Mouse (Mus musculus): Measurements from ENCODE around the gene St6gal1.

The St6gal1 gene

DNA sequence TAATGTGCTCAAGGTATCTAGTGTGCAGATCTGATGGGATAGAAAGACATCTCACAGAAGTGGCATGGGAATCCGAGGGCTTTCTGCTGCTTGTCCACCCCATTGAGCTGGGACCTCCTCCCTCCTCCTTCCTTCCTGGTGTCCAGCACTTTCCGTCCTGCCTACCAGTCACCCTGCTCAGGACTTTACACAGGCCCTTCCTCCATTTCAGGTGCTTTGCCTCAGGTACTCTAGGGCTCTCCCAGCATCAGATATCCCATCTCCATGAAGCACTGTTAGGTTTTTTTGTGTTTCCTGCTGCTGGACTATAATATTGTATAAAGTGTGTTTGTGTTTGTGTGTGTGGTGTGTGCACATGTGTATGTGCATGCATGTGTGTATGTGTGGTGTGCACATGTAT, 51.1 kb downstream of the St6gal1 start:
- no peak for DNase-seq

DNA sequence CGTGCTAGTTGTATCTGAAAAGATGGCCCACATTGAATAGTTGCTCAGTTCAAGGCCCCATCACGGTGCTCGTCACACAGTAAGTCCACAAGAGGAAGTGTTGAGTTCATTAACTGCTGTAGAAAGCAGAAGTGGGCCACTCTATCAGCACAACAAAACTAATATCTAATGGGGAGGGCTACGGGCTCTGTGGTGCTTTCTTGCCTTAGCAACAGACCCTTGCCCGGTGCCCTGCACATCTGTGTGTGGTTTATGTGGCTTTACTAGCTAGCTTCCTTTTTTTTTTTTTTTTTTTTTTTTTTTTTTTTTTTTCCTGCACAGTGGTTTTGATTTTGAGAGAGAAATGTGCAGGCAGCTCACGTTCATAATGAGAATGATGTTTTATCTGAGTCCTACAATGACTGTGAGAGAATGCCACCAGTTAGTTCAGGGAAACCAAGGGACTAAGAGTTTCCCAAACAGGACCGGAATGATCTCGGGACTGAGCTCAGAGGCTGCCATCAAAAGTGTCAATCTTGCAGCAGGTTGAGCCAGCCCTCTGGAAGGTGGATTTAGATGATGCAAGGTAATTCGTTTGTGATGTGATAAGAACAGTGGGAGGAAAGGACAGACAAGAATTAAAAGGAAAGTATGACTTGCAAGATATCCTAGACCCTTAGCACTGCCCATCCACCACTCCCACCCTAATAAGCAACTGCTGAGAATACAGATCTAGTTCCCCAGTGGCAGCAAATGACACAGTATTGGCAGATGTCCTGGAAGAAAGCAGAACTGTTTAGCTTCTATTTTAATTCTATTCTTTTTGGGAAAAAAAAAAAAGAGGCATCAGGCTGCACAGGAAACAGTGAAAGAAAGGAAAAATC, 55.6 kb downstream of the St6gal1 start:
- no peak for DNase-seq

DNA sequence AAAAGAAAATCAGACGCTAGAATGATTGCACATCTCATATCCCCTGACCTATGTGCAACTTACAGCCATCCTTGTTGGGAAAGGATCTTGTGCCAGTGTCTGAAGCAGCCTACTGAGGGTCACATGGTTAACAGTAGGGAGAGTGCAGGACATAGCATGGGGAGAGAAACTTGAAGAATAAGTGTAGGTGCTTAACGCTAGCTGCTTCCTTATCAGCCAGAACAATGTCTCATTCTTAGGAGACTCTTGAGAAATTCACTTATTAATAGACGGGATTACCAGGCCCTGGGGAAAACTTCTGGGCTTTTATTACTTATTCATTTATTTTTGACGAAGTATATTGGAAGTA, 56.2 kb downstream of the St6gal1 start:
- no peak for DNase-seq

DNA sequence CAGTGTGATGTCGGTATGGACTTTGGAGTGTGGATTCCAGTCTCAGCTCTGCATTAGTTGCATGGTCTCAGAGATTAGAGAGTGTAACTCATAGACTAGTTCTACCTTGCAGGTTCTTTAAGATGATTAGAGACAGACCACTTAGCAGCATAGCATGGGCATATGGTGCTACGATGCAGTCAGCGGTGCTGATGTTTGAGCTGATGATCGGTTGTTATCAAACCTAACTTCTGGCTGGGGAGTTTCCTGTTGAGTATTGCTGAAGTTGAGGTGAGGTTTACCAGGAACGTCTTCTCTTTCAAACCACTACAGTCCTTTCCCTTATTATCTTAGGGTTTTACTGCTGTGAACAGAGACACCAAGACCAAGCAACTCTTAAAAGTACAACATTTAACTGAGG, 57.7 kb downstream of the St6gal1 start:
- no peak for DNase-seq

DNA sequence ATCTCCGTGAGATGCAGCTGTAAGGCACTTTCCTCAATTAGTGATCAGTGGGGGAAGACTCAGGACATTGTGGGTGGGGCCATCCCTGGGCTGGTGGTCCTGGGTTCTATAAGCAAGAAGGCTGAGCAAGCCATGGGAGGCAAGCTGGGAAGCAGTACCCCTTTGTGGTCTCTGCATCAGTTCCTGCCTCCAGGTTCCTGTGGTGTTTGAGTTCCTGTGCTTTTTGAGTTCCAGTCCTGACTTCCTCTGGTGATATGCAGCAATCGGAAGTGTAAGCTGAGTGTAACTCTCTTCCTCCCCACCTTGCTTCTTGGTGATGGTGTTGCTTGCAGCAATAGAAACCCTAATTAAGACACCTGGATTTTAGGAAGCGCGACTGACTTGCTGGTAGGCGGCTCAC, 58.4 kb downstream of the St6gal1 start:
- DNase-seq: no peak

DNA sequence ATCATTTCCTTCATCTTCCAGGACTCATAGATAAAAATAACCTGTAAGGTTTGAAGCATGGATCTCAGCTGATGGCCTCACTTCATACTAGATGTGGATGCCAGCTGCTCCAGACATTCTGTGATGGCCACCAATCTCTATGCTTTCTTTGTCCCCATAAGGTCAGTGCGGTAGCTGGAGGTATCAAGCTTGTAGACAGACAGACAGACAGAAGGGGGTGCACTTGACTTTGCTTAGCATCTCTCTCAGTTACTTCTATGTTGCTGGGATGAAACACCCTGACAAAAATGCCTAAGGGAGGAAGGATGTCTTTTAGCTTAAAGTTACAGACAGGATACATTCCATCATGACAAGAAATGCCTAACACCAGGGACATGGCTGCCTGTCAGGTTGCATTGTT, 59.1 kb downstream of the St6gal1 start:
- no peak for DNase-seq

DNA sequence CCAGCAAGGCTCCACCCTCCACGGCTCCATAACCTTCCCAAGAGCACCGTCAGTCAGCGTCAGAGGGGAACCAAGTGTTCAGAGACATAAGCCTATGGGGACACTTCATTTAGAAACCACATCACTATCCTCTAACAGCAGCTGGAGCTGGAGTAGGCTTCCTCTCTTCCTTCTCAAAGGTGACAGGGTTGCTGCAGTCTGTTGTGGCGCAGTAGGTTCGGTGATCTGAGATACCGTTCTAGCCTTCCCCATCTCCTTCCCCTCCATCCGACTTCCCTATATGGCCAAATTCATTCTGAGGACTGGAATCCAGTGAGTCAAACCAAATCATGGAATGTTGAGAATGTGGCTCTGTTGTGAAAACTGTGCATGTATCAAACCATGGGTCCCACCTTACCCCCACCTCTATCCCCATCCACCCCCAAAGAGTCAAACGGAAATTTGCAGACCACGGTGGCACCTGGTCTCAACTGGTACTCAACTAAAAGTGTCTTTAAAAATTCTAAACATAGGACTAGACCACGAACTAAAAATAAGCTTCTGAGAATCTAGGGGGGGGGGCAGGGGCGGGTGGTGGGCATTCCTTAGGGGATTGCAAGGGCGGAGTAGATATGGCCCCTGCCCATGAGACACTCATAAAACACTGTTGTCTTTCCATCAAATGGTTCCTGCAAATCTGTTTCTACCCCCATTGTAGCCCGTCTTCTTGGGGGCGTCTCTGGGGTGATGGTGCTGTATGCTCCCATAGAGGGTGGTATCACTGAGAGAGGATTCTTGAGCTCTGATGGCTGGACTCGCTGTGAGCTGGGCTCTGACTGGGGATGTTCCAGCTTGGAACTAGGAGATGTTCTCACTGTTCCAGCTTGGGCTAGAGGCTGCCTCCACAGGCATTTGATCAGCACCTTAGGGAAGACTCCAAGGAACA, 60.2 kb downstream of the St6gal1 start:
- no peak for DNase-seq

DNA sequence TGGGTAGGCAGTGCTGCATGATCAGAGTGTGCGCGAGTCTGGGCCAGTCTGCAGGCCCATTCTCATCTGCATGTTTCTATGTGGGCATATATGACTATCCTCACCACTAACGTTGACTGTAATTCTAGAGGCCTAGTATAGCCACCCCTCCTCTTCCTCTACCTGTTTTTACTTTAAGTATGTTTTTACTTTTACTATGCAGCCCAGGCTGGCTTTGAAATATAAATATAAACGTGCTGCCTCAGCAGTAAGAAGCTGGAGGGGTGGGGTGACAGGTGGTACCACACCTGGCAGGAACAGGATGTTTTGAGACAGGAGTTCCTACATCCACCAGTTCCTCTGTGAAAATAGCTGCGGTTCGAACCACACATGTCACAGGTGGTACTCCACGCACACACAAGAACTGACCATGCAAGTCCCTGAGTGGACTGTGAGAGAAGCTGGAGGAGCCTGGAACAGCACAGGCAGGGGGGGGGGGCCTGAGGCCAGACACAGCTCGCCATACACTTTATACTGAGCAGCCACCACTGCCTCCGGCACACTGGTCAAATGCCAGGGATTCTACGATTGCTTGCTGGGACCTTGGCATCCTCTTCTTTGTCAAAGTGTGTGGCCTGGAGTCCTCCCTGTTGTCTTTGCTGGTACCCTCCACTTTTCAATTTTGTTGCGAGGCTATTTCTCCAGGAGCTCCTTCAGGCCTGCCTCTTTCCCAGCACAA, 62.0 kb downstream of the St6gal1 start:
- no peak for DNase-seq

DNA sequence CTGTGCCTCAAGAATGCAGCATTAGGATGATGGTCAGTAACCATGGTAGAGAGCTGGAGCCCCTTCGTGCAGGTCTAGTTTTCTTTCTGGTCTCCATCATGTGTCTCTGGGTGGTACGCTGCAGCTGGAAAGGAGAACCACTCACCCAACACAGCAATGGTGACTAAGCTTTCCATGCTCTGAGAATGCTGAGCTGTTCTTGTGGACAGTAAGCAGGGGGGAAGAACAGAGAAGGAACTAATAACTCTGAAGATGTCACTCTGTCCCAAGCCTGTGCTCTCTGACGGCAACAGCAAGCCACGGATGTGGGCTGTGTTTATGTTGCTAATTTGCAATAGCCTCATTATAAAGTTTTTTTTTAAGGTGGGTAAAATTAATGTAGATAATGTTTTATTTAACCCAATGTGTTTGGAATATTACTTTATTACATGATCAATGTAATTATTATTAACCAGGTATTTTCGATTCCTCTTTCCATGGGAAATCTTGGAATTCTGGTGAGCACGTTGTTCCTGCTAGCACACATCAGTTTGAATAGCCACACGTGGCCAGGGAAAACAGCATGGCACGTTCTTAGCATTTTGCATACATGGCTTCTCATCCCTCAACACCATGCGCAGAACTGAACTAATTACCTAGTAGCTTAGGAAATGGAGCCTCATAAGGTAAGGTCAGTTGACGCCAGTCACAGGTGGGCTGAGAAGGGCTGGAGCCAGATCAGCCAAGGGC, 62.9 kb downstream of the St6gal1 start:
- DNase-seq: no peak

DNA sequence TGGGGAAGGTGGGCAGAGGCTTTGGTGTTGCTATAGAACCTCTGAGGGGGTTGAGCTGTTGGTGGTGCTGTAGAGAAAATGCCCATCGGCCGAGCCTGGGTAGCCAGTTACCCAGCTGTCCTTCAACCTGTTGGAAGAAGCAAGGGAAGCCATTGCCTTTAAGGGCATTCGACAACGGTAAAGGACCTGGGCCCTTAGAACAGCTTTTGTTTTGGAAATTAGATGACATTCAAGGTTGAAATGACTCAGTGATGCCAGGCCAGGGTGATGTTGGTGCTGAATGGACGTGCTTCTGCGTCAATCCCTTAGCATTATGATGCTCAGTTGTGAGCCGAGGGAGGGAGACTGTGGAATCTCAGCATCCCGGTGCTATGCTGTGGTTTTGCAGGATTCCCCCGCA, 63.6 kb downstream of the St6gal1 start:
- no peak for DNase-seq

DNA sequence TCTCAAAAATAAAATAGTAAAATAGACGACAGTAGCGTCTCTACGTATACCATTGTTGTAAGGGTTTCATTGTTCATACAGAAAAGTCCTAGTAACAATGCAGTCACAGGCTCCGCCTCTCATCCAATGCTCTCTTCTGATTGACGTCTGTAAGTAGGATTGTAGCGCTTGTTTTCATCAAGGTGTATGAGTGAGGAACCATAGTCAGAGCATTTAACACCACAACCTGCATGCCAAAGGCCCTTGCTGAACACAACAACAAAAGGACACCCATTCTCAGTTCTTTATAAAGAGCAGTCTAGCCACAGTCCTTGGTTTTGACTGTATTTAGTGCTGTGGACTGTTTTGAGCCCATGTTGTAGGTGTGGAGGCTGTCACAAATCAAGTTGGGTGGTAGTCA, 64.9 kb downstream of the St6gal1 start:
- no peak for DNase-seq

DNA sequence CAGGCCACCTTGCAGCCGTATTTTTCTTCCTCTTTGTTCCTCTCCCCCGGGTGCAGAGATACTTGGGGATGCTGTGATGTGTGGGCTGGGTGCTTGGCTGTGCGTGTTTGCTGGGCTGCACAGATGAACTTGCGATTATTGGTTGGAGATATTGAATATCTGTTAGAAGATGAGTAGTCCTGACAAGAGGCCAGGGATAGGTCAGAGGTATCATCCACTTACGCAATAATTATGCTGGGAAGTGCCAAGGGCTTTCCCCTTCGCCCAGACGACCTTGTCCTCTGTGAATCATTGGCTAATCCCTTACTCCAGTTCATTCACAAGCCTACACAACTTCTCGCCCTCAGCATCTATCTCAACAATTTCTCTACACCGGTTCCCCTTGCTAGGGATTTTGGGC, 65.6 kb downstream of the St6gal1 start:
- DNase-seq: no peak

DNA sequence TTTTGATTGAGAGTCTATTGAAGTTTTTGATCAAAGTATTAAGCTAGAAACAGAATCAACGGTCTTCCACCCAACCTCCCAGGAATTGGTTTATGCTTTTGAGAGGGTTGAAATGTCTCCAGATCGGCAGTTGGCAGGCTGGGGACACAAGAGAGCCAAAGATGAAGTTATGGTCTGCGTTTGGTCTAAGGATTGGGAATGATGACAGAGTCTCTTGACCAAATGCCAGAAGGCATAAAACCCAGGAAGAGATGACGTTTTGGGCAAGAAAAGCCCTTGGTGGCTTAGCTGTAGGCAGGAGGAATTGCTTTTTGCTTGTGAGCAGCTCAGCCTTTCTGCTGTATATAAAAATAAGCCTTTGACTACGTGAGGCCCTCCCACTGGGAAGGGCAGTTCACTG, 67.0 kb downstream of the St6gal1 start:
- DNase-seq: no peak

DNA sequence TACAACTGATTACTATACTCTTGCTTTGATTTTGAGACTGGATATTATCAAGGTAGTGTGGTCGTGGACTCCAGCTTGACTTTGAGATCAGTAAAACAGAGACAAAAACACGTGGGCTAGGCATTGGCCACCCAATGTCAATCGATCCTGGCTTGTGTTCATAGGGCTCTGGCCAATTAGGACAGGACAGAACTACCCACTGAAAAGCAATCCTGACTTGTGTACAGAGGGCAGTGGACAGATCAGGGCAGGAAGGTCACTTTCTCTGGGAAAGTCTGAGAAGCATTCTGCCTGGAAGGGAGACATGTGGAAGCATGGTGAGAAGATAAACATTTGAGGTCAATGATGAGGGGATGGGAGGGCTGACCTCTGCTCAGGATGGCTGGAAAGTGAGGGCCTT, 69.7 kb downstream of the St6gal1 start:
- DNase-seq: no peak

DNA sequence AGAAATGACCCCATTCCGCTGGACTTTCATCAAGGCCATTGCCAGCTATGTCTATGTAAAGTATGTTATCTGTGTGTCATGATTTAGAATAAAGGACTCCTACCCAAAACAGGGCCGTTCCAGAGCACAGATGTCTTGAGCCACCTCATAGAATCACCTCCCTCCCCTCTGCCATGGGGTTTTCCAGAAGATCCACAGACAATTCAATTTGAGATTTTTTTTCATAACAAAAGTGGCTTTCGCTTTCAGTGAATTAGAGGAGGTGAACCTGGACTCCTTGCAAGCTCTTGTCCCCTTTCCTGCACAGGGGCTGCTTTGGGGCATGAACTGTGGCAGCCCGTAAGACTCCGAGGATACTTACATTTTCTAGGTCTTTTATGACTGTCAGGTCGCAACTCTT, 70.2 kb downstream of the St6gal1 start:
- no peak for DNase-seq

DNA sequence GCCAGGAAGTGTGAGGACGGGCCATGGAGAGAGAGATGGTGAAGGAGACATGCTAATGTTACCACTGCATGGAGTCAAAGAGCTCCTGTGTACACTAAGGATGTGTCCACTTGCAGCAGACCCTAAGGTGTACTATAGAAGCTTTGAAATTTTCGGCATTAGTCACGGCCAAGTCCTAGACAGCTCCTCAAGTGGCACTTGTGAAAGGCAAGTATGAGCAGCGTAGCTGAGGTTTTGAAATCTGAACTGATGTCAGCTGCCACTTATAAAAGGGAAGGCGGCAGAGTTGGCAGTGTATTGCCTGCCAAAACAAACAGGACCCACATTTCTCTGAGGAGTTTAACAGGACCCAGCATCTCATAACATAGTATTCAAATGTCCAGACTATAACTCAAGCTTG, 71.2 kb downstream of the St6gal1 start:
- no peak for DNase-seq

DNA sequence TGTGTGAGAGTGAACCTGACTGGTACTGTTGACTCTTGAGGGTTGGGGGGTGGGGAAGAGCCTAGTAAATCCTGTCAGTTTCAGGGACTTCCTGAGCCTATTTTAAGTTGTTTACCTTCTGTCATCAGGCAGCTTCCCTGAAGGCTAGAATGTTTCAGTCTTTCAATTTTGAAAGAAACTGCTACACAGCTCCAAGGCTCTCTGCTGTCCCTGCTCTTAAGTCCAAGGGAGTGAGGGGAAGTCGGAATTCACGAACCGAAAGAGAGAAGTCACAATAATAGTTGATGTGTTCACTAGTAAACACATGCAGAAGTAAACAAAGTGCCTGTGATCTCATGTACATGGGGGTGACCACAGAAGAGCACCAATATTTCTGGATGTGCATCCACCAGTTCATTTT, 72.2 kb downstream of the St6gal1 start:
- no peak for DNase-seq

DNA sequence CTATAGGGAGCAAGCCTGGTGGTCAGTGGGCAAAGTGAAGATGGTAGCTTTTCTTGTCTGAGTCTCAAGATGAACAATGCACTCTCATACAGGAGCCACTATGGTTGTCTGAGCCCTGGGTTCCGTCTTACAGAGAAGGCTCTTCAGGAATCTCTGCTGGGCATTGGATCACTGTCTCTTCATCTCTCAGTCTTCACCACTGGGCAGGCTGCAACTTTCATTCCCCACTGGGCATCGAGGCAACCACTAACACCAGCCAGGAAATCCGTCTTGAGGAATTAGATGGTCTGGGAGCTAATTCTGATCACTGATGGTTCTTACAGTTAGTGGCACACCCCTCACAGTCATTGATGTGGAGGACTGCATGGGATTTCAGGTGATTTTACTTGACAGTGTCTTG, 73.9 kb downstream of the St6gal1 start:
- no peak for DNase-seq

DNA sequence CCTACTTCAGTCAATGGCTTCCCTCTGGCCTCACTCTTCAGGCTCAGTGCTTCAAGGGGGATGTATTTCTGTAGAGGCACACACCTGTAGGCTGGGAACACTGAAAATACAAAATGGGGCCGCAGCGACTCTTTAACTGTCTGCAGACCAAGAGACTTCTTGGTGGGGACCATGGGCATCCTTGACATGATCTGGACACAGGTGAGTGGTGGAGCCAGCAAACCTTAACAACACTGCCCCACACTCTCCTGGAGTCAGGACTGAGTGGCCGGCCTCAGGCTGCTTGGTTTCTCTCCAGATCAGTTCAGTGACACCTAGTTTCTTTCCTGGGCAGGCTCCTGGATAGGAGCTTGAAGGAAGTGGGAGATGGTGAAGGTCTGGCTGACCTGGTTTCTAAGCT, 74.4 kb downstream of the St6gal1 start:
- no peak for DNase-seq

DNA sequence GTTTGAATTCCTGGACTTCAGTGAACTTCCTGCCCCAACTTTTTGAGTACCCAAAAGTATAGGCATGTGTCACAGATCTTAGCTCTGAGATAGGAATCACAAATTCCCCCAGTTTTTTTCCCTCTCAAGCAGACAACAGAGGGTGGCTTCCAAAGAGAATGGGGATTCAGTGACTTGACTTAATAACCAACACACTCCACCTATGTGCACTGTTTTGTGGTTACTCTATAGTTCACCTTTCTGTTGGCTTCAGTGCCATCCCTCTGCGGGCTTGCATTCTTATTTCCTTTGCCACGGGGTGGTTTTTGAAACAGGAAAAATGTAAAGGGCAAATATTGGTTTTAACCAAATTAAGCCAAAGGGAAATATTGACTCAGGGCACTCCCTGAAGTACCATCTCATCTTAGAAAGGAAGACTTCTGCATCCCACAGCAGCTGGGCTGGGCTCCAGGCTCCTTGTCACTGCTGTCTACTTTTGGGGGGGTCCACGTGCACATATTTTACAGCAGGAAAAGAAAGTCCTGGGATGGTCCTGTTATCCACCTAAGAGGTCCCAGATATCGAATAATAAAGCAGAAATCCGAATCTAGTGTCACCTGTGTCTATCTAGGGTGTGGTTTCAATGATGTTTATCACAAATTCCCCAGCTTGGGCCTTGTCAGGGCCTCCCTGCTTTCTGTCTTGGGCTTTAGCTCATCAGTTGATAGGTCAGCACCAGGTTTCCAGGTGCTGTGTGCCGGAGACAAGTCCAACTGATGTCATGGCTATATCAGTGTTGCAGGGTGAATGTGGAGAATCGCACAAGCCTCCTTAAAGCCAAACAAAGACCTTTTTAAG, 75.6 kb downstream of the St6gal1 start:
- no peak for DNase-seq

DNA sequence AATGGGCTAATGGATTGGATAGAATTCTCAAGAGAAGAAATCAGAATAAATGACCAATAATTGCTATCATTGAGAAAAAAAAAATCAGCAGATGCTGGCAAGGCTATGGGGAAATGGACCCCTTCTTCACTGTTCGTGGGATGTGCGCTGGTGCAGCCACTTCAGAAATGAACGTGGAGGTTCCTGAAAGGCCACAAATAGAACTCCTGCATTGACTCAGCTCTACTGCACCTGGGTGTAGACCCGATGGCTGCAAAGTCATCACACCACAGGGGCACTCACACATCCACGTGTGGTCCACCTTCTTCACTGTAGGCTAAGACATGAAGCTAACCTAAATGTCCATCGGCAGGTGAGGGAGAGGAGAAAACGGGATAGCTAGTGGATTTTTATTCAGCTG, 77.2 kb downstream of the St6gal1 start:
- DNase-seq: no peak

All from kidney, postnatal 25 days (tissue).